Mouse (Mus musculus) heart, embryonic 12.5 days (tissue): Measurements from ENCODE around the gene Ppp1r12a. TPM values are rescaled to one million over a fixed set of nuclear protein-coding genes. Genes with fewer than 3 reads are reported as not detected.
A peak's percentile ranks its signal among the peaks of the same experiment; 100 is the strongest.

Experiments used
- ATAC-seq: fragments of 200-750 bp; cut with Nextera tagmentation; 2 replicates; pipeline ENCODE4 v1.8.0; 2017; ENCODE audit warnings: moderate TSS enrichment, moderate library complexity; ENCODE audit not compliant: insufficient number of reproducible peaks, low FRiP score
- H3K27ac ChIP-seq: fragments of 300-500 bp; sonication (generic); 2 replicates; pipeline ENCODE4 v1.5.1; 2016; ENCODE audit warnings: mild to moderate bottlenecking, moderate library complexity; ENCODE audit not compliant: poor library complexity, severe bottlenecking
- H3K27me3 ChIP-seq: fragments of 300-500 bp; sonication (generic); replicated peaks from 2 replicates; pipeline ENCODE4 v1.6.1; 2016; ENCODE audit warnings: mild to moderate bottlenecking, moderate library complexity
- H3K36me3 ChIP-seq: fragments of 300-500 bp; sonication (generic); 2 replicates; pipeline ENCODE4 v1.6.1; 2016; ENCODE audit warnings: mild to moderate bottlenecking, moderate library complexity
- H3K4me1 ChIP-seq: fragments of 300-500 bp; sonication (generic); replicated peaks from 2 replicates; pipeline ENCODE4 v1.6.1; 2016; ENCODE audit warnings: mild to moderate bottlenecking
- H3K4me2 ChIP-seq: fragments of 300-500 bp; sonication (generic); 2 replicates; pipeline ENCODE4 v1.6.1; 2016; ENCODE audit warnings: mild to moderate bottlenecking, moderate library complexity
- H3K4me3 ChIP-seq: fragments of 300-500 bp; sonication (generic); 2 replicates; pipeline ENCODE4 v1.5.1; 2016; ENCODE audit warnings: mild to moderate bottlenecking
- H3K9ac ChIP-seq: fragments of 300-500 bp; sonication (generic); 2 replicates; pipeline ENCODE4 v1.6.1; 2016; ENCODE audit warnings: mild to moderate bottlenecking, moderate library complexity
- H3K9me3 ChIP-seq: fragments of 300-500 bp; sonication (generic); replicated peaks from 2 replicates; pipeline ENCODE4 v1.6.1; 2016; ENCODE audit warnings: mild to moderate bottlenecking, moderate library complexity
- WGBS: fragments of 180-500 bp; shearing (Covaris S2); methylation state at CpG from one replicate; pipeline ENCODE4 v1.1.7; 2016; 5-methylcytosine and 5-hydroxymethylcytosine counted together
- polyA plus RNA-seq: library from polyadenylated mRNA; unstranded; fragments of >200 nt; fragmentation: Nextera tagmentation; extraction: Ambion mirVana; gene quantifications from 2 replicates; pipeline ENCODE4 v1.2.1, GENCODE M21; 2016

The Ppp1r12a gene
- 109 and 118 TPM in 2 replicates for polyA plus RNA-seq

DNA sequence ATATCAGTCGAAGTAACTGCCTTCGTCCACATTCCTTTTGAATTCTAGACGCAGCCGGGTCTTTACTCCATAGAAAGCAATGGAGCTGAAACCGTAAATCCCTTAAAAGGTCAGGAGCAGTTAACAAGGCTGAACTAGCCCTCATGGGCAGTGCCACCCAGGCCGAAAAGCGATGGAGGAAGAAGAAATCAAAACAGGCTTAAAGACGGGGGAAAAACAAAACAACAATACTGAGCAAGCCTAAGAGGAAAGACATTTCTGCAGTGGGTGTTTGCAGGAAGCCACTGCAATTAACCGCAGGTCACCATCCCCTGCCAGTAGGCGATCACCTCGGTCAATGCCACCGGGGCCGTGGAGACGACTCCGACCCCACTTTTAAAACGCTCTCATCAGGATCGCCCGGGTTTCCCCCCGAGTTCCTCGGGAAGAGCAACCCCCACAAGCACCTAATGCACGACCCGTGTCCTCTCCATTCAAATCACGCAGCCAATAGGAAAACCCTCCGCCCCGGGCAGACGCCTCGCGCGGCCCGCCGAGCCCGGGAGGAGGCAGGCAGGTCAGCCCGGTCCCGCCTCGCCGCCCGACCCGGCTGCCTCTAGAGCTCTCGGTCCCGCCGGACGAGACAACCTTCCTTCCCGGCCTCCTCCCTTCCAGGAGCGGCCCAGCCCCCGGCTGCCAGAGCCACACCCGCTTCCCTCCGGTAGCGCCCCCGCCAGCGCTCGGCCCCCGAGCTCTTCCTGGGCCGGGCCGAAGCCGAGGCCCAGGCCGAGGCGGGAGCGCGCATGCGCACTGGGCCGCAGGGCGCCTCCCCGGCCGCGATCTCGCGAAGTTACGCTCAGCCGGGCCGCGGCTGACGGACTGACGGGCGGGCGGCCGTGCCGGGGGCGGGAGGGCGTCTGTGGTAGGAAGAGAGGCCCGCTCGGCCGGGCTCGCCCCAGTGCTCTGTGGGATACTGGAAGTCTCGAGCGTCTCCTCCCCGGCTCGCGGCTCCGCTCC lies at the start of gene Ppp1r12a:
TSS of gene Ppp1r12a (plus strand) at position 933 of the 996 bp plus-strand sequence.
- H3K27me3 ChIP-seq = no peaks in the 10 kb centered on the region
- H3K4me3 ChIP-seq = peak within 1 kb of the TSS; percentile 98
- WGBS = under 1% methylated on average over 82 of the region's 89 CpGs
- peak within 1 kb of the TSS; percentile 69 for H3K4me2 ChIP-seq
- no peaks in the 10 kb centered on the region; the same call in 1 of the 2 replicates for H3K36me3 ChIP-seq
- no peaks in the 10 kb centered on the region for H3K9me3 ChIP-seq
- H3K9ac ChIP-seq = peak within 1 kb of the TSS; percentile 100
- peaks cover 18% of the 10 kb centered on the region for H3K4me1 ChIP-seq
- ATAC-seq = peak; percentile 94
- H3K27ac ChIP-seq = peak within 1 kb of the TSS; percentile 97

DNA sequence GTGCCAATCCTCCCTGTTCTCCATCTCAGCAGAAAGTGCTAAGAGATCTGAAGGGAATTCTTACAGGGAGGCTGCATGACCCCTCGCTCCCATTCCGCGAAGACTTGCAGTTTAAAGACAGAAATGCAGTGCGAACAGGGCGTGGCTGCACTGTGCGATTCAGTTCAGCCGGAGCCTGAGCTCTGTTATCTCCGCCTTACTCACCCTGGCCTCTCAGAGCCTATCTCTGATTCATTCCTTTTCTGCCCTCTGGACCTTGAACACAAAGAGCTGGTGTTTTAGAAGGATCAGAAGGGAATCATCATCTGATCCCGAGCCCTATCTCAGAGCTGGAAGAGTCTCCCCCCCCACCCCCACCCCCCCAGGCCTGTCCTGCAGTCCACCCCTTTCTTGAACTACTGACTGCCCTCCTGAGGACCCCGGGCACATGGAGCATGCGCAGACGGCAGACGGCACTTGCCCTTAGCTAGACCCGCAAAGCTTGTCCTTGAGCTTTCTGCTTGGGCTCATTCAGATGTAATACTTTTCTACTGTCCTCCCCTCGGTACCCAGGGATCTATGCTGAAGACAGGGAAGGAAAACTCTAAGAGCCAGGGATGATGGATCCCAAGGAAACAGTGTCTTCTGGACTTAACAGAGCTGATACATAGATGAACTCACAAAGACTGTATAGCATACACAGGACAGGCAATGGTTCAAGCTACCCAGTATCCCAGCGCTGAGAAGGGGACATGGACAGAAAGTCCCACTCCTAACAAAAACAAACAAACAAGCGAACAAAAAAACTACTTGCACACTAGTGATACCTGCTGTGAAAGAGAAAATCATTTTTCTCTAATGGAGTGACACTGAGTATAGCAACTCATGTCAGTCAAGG lies 48.4 kb upstream of the Ppp1r12a start:
- H3K27ac ChIP-seq = peak overlapping the region; percentile 74
- H3K4me2 ChIP-seq = peak overlapping the region; percentile 70
- no peaks in the 10 kb centered on the region for H3K27me3 ChIP-seq
- 15% methylated on average over 17 of the region's 17 CpGs for WGBS
- no peaks in the 10 kb centered on the region for H3K9me3 ChIP-seq
- peaks cover 17% of the 10 kb centered on the region for H3K4me1 ChIP-seq
- H3K9ac ChIP-seq = peak overlapping the region; percentile 60
- ATAC-seq = peak; percentile 82
- H3K36me3 ChIP-seq = no peaks in the 10 kb centered on the region
- H3K4me3 ChIP-seq = peak overlapping the region; percentile 40

- Histone ChIP-seq H3K27ac (no peak overlapping the region), H3K4me3 (no peak overlapping the region), H3K9me3 (no peaks in the 10 kb centered on the region), H3K4me2 (no peak overlapping the region), H3K36me3 (no peaks in the 10 kb centered on the region), H3K9ac (no peak overlapping the region), H3K27me3 (no peaks in the 10 kb centered on the region), H3K4me1 (peaks cover 9% of the 10 kb centered on the region)
- ATAC-seq = no peak
- 77% methylated on average over 13 of the region's 13 CpGs for WGBS
Measured at GRCm38 (mm10) chr10:108118200-108119163, 43.5 kb upstream of the Ppp1r12a start.

DNA sequence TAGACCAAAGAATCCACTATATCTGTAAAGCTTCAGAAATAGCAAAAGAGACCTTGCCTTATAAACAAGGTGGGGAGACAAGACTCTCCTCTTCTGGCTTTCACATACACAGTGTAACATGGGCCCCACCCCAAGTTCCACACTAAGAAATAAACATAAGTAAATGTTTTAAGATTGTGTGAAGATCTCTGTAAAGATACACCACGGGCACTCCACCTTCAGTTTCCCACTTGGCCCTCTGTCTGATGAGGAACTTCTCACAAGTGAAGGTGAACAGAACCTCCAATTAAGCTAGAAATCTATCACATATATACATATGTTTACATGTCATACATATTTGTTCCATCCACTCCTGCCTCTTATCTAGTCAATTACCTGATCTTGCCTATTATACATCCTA lies 42.6 kb upstream of the Ppp1r12a start:
- no peak overlapping the region for H3K27ac ChIP-seq
- ATAC-seq = no peak
- no peak overlapping the region for H3K4me3 ChIP-seq
- H3K4me1 ChIP-seq = peaks cover 4% of the 10 kb centered on the region; the same call in 1 of the 2 replicates
- no peaks in the 10 kb centered on the region for H3K27me3 ChIP-seq
- no peak overlapping the region for H3K4me2 ChIP-seq
- 80% methylated on average over 1 of the region's 1 CpGs for WGBS
- no peaks in the 10 kb centered on the region for H3K9me3 ChIP-seq
- no peaks in the 10 kb centered on the region for H3K36me3 ChIP-seq
- no peak overlapping the region for H3K9ac ChIP-seq

DNA sequence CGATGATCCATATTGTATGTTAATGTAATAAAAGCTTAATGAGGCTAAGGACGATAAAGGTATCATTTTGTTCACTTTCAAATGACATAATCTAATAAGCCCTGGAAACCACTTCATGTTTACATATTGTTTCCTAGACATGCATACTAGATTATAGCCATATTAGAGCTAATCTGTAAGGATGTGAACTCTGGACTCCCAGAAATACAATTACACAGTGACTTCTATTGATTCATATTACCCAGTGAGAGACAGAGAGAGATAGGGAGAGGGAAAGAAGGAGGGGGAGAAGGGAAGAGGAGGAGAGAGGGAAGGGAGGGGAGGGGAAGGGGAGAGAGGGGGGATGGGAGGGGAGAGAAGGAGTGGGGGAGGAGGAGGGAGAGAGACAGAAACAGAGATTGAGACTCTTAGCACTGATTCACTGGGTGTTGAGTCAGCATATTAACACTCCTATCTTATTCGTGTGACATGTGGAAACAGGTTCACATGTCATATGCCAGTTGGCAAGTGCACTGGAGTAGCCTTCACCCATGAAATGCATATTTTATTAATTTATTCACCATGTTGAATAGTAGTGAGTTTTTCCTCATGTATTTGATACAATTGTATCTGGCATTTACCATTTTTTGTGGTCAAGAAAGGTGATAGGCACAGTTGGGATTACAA lies 36.9 kb upstream of the Ppp1r12a start:
- no peaks in the 10 kb centered on the region for H3K36me3 ChIP-seq
- no peak overlapping the region for H3K4me3 ChIP-seq
- no peak for ATAC-seq
- H3K9ac ChIP-seq = no peak overlapping the region
- no peaks in the 10 kb centered on the region for H3K27me3 ChIP-seq
- no peaks in the 10 kb centered on the region for H3K4me1 ChIP-seq
- H3K9me3 ChIP-seq = no peaks in the 10 kb centered on the region
- H3K4me2 ChIP-seq = no peak overlapping the region
- H3K27ac ChIP-seq = no peak overlapping the region
- 84% methylated on average over 3 of the region's 3 CpGs for WGBS

DNA sequence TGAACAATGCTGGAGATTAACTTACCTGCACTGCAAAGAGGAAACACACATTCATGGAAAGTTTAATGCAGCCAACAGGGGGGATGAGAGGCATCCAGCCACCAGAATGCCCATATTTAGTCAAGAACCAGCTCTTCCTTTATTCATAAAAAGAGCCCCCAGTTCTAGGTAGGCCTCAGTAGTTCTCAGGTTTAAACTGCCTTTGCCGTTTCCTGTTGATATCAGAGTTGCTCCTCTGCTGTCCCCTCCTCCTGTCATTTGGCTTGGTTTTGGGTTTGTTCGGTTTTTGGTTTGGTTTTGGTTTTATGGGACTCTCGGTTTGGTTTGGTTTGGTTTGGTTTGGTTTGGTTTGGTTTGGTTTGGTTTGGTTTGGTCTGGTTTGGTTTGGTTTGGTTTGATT lies 32.8 kb upstream of the Ppp1r12a start:
- ATAC-seq = no peak
- H3K4me1 ChIP-seq = peaks cover 18% of the 10 kb centered on the region
- no peaks in the 10 kb centered on the region for H3K27me3 ChIP-seq
- no peaks in the 10 kb centered on the region for H3K36me3 ChIP-seq
- no peak overlapping the region for H3K9ac ChIP-seq
- 78% methylated on average over 3 of the region's 3 CpGs for WGBS
- H3K9me3 ChIP-seq = no peaks in the 10 kb centered on the region
- no peak overlapping the region for H3K4me3 ChIP-seq
- no peak overlapping the region for H3K27ac ChIP-seq
- no peak overlapping the region for H3K4me2 ChIP-seq

DNA sequence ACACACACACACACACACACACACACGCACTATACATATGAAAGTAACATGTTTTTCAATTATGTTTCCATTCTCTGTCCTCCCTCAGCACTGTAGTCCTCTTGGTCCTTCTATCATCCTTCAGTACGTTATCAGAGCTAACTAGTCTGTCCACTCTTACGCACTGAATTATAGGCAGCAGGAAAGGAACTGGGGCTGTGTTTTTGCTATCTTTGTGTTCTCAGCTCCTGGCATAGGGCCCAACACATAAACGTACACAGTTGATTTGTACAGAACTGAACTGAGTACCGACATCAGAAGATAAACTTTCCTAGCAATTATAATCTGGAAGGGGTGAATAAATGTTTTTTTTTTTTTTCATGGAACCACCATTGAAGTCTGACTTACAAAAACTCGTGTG lies 30.1 kb upstream of the Ppp1r12a start:
- Histone ChIP-seq H3K4me3 (no peak overlapping the region), H3K4me2 (no peak overlapping the region), H3K9ac (no peak overlapping the region), H3K27me3 (no peaks in the 10 kb centered on the region), H3K4me1 (peaks cover 18% of the 10 kb centered on the region), H3K27ac (peak overlapping the region; percentile 27; the same call in 1 of the 2 replicates), H3K9me3 (no peaks in the 10 kb centered on the region), H3K36me3 (no peaks in the 10 kb centered on the region)
- 28% methylated on average over 6 of the region's 6 CpGs for WGBS
- ATAC-seq = peak; percentile 80

DNA sequence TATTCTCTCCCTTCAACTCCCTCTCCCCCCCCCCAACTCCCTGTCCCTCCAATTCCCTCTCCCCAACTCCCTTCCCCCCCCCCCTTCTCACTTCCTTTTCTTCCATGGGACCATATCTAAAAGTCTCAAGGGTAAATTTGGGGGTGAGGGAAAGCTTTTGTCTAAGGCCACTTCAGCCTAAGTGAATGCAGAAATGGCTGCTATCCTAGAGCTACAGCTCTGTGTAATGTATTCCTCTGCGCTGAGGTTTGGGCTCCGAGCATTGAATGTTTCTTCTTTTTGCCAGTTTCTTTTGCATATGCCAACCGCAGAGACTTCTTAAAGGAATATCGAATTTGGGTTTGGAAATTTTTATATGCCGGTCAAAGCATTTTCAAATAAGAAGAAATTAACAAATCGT lies 28.7 kb upstream of the Ppp1r12a start:
- ATAC-seq = no peak
- Histone ChIP-seq H3K36me3 (no peaks in the 10 kb centered on the region), H3K9ac (no peak overlapping the region), H3K4me1 (peaks cover 18% of the 10 kb centered on the region), H3K27ac (peak overlapping the region; percentile 27), H3K9me3 (no peaks in the 10 kb centered on the region), H3K27me3 (no peaks in the 10 kb centered on the region), H3K4me2 (no peak overlapping the region), H3K4me3 (no peak overlapping the region)
- WGBS = 83% methylated on average over 6 of the region's 6 CpGs

DNA sequence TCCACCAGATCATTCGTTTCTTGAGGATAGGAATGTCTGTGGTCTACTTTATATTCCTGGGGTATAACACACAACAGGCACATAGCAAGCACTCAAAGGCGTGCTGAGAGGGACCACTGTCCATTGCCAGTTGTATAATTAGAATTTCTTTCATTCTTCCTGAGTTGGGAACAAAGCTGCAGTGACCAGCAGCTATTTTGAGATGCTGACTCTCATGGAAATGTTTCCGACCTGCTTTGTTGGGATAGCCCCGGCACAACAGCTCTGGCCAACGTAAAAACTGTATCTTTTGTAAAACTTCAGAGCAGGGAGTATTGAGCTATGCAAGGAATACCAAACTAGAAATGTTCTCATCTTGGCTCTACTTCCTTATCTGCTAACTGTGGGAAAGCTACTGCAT lies 28.2 kb upstream of the Ppp1r12a start:
- no peak overlapping the region for H3K4me2 ChIP-seq
- H3K27me3 ChIP-seq = no peaks in the 10 kb centered on the region
- WGBS = 23% methylated on average over 5 of the region's 5 CpGs
- no peak for ATAC-seq
- no peaks in the 10 kb centered on the region for H3K9me3 ChIP-seq
- H3K4me1 ChIP-seq = peaks cover 18% of the 10 kb centered on the region
- no peak overlapping the region for H3K9ac ChIP-seq
- no peak overlapping the region for H3K4me3 ChIP-seq
- peak overlapping the region; percentile 27 for H3K27ac ChIP-seq
- H3K36me3 ChIP-seq = no peaks in the 10 kb centered on the region

- WGBS = 81% methylated on average over 5 of the region's 5 CpGs
- peaks cover 7% of the 10 kb centered on the region; the same call in 1 of the 2 replicates for H3K4me1 ChIP-seq
Measured at GRCm38 (mm10) chr10:108138347-108138746, 23.6 kb upstream of the Ppp1r12a start.

More at GRCm38 (mm10) chr10:108138347-108138746, 23.6 kb upstream of the Ppp1r12a start:
- H3K4me2 ChIP-seq = no peak overlapping the region
- ATAC-seq = no peak
- no peaks in the 10 kb centered on the region for H3K9me3 ChIP-seq
- H3K27me3 ChIP-seq = no peaks in the 10 kb centered on the region
- H3K36me3 ChIP-seq = no peaks in the 10 kb centered on the region
- no peak overlapping the region for H3K4me3 ChIP-seq
- no peak overlapping the region for H3K9ac ChIP-seq
- H3K27ac ChIP-seq = no peak overlapping the region
